Mouse (Mus musculus) ovary, adult 10 weeks (tissue): ENCODE measurements around the gene Olfr1316. TPM values are rescaled to one million over a fixed set of nuclear protein-coding genes. Genes with fewer than 3 reads are reported as not detected.

Source experiments
- polyA plus RNA-seq: library from polyadenylated mRNA; stranded (reverse); fragments of 350-450 nt; fragmentation: Illumina TruSeq; extraction: RNeasy Lipid Tissue Mini Kit (QIAGEN cat#74804); gene quantifications from one replicate; pipeline ENCODE4 v1.2.3, GENCODE M21; 2014

The Olfr1316 gene
- polyA plus RNA-seq: not detected

GRCm38 (mm10) chr2:112134877-112135276 lies at the start of gene Olfr1316:
TSS of gene Olfr1316 (minus strand) at chr2:112134977.

GRCm38 (mm10) chr2:112153898-112154297 lies 19.1 kb upstream of the Olfr1316 start, which contains the start of gene Olfr1318:
TSS of gene Olfr1318 (plus strand) at chr2:112154198.

GRCm38 (mm10) chr2:112140029-112140428 lies 5.3 kb upstream of the Olfr1316 start, which contains the start of gene Olfr1317:
TSS of gene Olfr1317 (plus strand) at chr2:112140329.

GRCm38 (mm10) chr2:112115340-112115739 lies 19.4 kb downstream of the Olfr1316 start, which contains the start of gene Olfr1315-ps1:
TSS of gene Olfr1315-ps1 (minus strand) at chr2:112115440.

GRCm38 (mm10) chr2:112096681-112097080 lies 38.1 kb downstream of the Olfr1316 start, which contains the start of gene Olfr1314:
TSS of gene Olfr1314 (minus strand) at chr2:112096781.

DNA sequence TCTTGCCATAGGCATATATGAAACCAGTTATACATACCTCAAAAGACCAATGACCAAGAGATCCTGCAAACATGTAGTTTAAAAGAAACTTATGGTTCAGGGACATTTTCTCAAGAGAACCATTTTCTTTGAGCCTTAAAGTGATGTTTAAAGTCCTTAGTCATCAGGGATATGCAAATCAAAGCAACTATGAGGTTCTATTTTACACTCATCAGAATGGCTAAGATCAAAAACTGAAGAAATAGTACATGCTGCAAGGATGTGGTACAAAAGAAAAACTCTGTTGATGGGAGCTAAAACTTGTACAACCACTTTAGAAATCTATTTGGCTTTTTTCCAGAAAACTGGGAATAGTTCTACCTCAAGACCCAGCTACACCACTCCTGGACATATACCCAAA lies 57.0 kb downstream of the Olfr1316 start, which contains the start of gene Olfr1313:
Olfr1313 (minus strand) TSS at position 101 of the 400 bp plus-strand sequence.

Other genes starting within 250 kb of the Olfr1316 start
- not detected for gene Olfr1306, start 218.7 kb downstream of the Olfr1316 start, polyA plus RNA-seq
- gene Olfr1307, start 185.5 kb downstream of the Olfr1316 start, polyA plus RNA-seq: not detected
- not detected for gene Olfr1308, start 170.0 kb downstream of the Olfr1316 start, polyA plus RNA-seq
- not detected for gene Olfr1309, start 144.7 kb downstream of the Olfr1316 start, polyA plus RNA-seq
- gene Olfr1310, start 122.3 kb downstream of the Olfr1316 start, polyA plus RNA-seq: not detected
- gene Olfr1311, start 110.6 kb downstream of the Olfr1316 start, polyA plus RNA-seq: not detected
- gene Olfr1312, start 84.7 kb downstream of the Olfr1316 start, polyA plus RNA-seq: not detected
- not detected for gene Olfr1313, start 57.1 kb downstream of the Olfr1316 start, polyA plus RNA-seq
- gene Olfr1314, start 38.2 kb downstream of the Olfr1316 start, polyA plus RNA-seq: not detected
- not detected for gene Olfr1315-ps1, start 19.5 kb downstream of the Olfr1316 start, polyA plus RNA-seq
- not detected for gene Olfr1317, start 5.4 kb upstream of the Olfr1316 start, polyA plus RNA-seq
- not detected for gene Olfr1318, start 19.2 kb upstream of the Olfr1316 start, polyA plus RNA-seq
- gene Lpcat4, start 104.5 kb upstream of the Olfr1316 start, polyA plus RNA-seq: not detected
- 0.14 TPM for gene Nutm1, start 124.3 kb upstream of the Olfr1316 start, polyA plus RNA-seq
- 33.2 TPM for gene Nop10, start 126.9 kb upstream of the Olfr1316 start, polyA plus RNA-seq
- 93.0 TPM for gene Slc12a6, start 130.8 kb upstream of the Olfr1316 start, polyA plus RNA-seq
- 2.7 TPM for gene Gm21985, start 131.3 kb upstream of the Olfr1316 start, polyA plus RNA-seq
- gene Emc4, start 233.1 kb upstream of the Olfr1316 start, polyA plus RNA-seq: 68.4 TPM
- 91.2 TPM for gene Katnbl1, start 244.2 kb upstream of the Olfr1316 start, polyA plus RNA-seq